Mouse (Mus musculus) C2C12 (cell line): ENCODE measurements around the gene Zfp946. TPM values are rescaled to one million over a fixed set of nuclear protein-coding genes. Genes with fewer than 3 reads are reported as not detected.
A peak's percentile ranks its signal among the peaks of the same experiment; 100 is the strongest.

Source experiments
- H3K27me3 ChIP-seq: one replicate; pipeline ENCODE4 v1.6.1; 2011; ENCODE audit not compliant: control insufficient read depth, insufficient read depth, insufficient read length
- H3K36me3 ChIP-seq: one replicate; pipeline ENCODE4 v1.6.1; 2011; ENCODE audit not compliant: control insufficient read depth, insufficient read depth
- H3K4me3 ChIP-seq: one replicate; pipeline ENCODE4 v1.5.1; 2011; ENCODE audit warnings: mild to moderate bottlenecking, control low read depth; ENCODE audit not compliant: poor library complexity, insufficient read depth, severe bottlenecking
- H3K79me2 ChIP-seq: one replicate; pipeline ENCODE4 v1.6.1; 2011; ENCODE audit not compliant: control insufficient read depth, insufficient read depth
- H3K79me3 ChIP-seq: one replicate; pipeline ENCODE4 v1.6.1; 2011; ENCODE audit warnings: low read depth, control low read depth
- H3ac ChIP-seq: one replicate; pipeline ENCODE3; 2011; ENCODE audit warnings: low read depth; ENCODE audit not compliant: control insufficient read depth, insufficient read length
- CEBPB ChIP-seq: IDR thresholded peaks from one replicate; pipeline ENCODE4 v1.6.1; 2011; ENCODE audit warnings: low read depth, mild to moderate bottlenecking, control low read depth, moderate library complexity
- CTCF ChIP-seq: IDR thresholded peaks from one replicate; pipeline ENCODE4 v1.5.1; 2011; ENCODE audit not compliant: control insufficient read depth, insufficient read depth, insufficient read length
- FOSL1 ChIP-seq: IDR thresholded peaks from one replicate; pipeline ENCODE4 v1.8.0; 2011; ENCODE audit warnings: mild to moderate bottlenecking, low read length; ENCODE audit not compliant: poor library complexity, insufficient read depth, severe bottlenecking
- MAX ChIP-seq: IDR thresholded peaks from one replicate; pipeline ENCODE4 v1.6.1; 2011; ENCODE audit warnings: mild to moderate bottlenecking, control low read depth
- MYOD1 ChIP-seq: IDR thresholded peaks from one replicate; pipeline ENCODE4 v1.6.1; 2011; ENCODE audit warnings: low read depth; ENCODE audit not compliant: control insufficient read depth, insufficient read length
- MYOG ChIP-seq: IDR thresholded peaks from one replicate; pipeline ENCODE4 v1.6.1; 2011; ENCODE audit not compliant: control insufficient read depth, insufficient read length; ENCODE audit errors: extremely low read depth
- USF1 ChIP-seq: IDR thresholded peaks from one replicate; pipeline ENCODE4 v1.6.1; 2011; ENCODE audit warnings: low read depth, mild to moderate bottlenecking, control low read depth, moderate library complexity
- long read RNA-seq, 2 experiments: library from polyadenylated mRNA; unstranded; transcript quantifications; one replicate each; pipeline ENCODE4 v2.0.0; 2019 to 2020
- polyA plus RNA-seq: library from polyadenylated mRNA; unstranded; fragments of >200 nt; fragmentation: generic; extraction: Trizol; gene quantifications from one replicate; pipeline ENCODE4 v1.2.1, GENCODE M21; 2012; ENCODE audit warnings: missing spikeins

Zfp946 gene
- 1.1 TPM for polyA plus RNA-seq
- long read RNA-seq, experiment 1, partial matches to known transcripts = 0 of 5 reads
- long read RNA-seq, experiment 1, other reads (novel, unspliced or antisense) = 1 of 5 reads
- long read RNA-seq, experiment 2, transcript Zfp946-202 (7 exons, 2,926 nt) = major isoform, 19 of 44 reads
- long read RNA-seq, experiment 2, partial matches to known transcripts = 2 of 44 reads
- long read RNA-seq, experiment 2, other reads (novel, unspliced or antisense) = 21 of 44 reads

- Histone ChIP-seq H3K36me3 (no peaks in the 10 kb centered on the region), H3K79me3 (no peaks in the 10 kb centered on the region), H3K79me2 (no peaks in the 10 kb centered on the region), H3K27me3 (no peaks in the 10 kb centered on the region), H3ac (peak within 1 kb of the TSS; percentile 67), H3K4me3 (peak within 1 kb of the TSS; percentile 49)
- TF ChIP-seq CTCF (no peak), USF1 (peak; percentile 93)
These were observed at the start of gene Zfp946 for GRCm38 (mm10) chr17:22423952-22424617. TSS of gene Zfp946 (plus strand) at chr17:22424222.

GRCm38 (mm10) chr17:22410756-22411155 lies 13.3 kb upstream of the Zfp946 start:
- TF ChIP-seq MYOD1 (no peak), CTCF (peak; percentile 3)
- Histone ChIP-seq H3ac (no peak overlapping the region), H3K4me3 (no peak overlapping the region)

DNA sequence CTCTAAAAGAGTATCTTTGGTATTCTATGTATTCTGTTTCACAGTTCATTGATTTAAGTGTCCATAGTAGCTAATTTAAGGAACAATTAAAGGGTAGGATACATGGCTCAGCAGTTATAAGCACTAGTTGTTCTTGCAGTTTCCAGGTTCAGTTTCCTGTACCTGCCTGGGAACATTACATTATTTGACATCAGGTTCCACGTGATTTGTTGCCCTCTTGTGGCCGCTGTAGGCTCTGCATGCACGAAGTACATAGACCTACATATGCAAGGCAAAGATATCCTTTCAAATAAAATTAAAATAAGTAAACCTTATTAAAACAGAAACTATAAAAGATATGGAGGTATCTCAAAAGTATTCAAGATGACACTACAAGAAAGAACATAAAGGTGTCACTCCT lies 6.5 kb upstream of the Zfp946 start:
- Histone ChIP-seq H3K36me3 (no peaks in the 10 kb centered on the region), H3K79me2 (no peaks in the 10 kb centered on the region), H3ac (no peak overlapping the region), H3K79me3 (no peaks in the 10 kb centered on the region), H3K27me3 (no peaks in the 10 kb centered on the region), H3K4me3 (no peak overlapping the region)
- no peak for TF ChIP-seq USF1
- TF ChIP-seq CEBPB = no peak
- TF ChIP-seq CTCF = peak; percentile 45
- TF ChIP-seq MYOD1 = no peak
- no peak for TF ChIP-seq MYOG
- no peak for TF ChIP-seq MAX

More at GRCm38 (mm10) chr17:22410756-22411155, 13.3 kb upstream of the Zfp946 start:
- Histone ChIP-seq H3K27me3 (no peaks in the 10 kb centered on the region), H3K36me3 (no peaks in the 10 kb centered on the region), H3K79me2 (no peaks in the 10 kb centered on the region), H3K79me3 (no peaks in the 10 kb centered on the region)

- H3K79me2 ChIP-seq = no peaks in the 10 kb centered on the region
- no peak overlapping the region for H3ac ChIP-seq
- peak overlapping the region; percentile 49 for H3K4me3 ChIP-seq
- H3K36me3 ChIP-seq = no peaks in the 10 kb centered on the region
- no peaks in the 10 kb centered on the region for H3K79me3 ChIP-seq
- no peaks in the 10 kb centered on the region for H3K27me3 ChIP-seq
- TF ChIP-seq MYOG = no peak
- TF ChIP-seq CEBPB = no peak
These were observed 773 bp downstream of the Zfp946 start for GRCm38 (mm10) chr17:22424636-22425354.

GRCm38 (mm10) chr17:22447684-22448083 lies 23.7 kb downstream of the Zfp946 start:
- TF ChIP-seq MYOD1 = no peak
- no peak for TF ChIP-seq CTCF
- no peak for TF ChIP-seq USF1
- TF ChIP-seq CEBPB = no peak
- no peak for TF ChIP-seq MAX
- no peak for TF ChIP-seq MYOG
- TF ChIP-seq FOSL1 = no peak
- no peaks in the 10 kb centered on the region for H3K36me3 ChIP-seq
- no peaks in the 10 kb centered on the region for H3K79me3 ChIP-seq
- H3K4me3 ChIP-seq = no peak overlapping the region
- no peaks in the 10 kb centered on the region for H3K27me3 ChIP-seq
- H3K79me2 ChIP-seq = no peaks in the 10 kb centered on the region
- H3ac ChIP-seq = no peak overlapping the region

DNA sequence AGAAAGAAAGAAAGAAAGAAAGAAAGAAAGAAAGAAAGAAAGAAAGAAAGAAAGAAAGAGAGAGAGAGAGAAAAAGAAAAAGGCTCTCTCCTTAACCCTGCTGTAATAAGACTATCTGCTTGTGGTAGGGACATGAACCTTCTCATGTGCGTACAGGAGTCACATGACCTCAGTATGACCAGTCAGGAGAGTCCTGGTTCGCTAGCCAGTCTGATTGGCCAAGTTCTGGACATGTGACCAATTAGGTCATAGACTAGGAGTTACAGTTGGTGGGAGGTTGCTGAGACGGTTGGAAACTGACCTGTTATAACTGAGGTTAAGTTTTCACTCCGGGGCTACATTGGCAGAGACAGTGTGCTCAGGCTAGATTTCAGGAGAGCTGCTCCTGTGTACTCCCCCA lies 73.1 kb downstream of the Zfp946 start:
- Histone ChIP-seq H3K79me3 (no peaks in the 10 kb centered on the region), H3K36me3 (no peaks in the 10 kb centered on the region), H3K4me3 (no peak overlapping the region), H3K79me2 (no peaks in the 10 kb centered on the region), H3ac (no peak overlapping the region), H3K27me3 (no peaks in the 10 kb centered on the region)
- TF ChIP-seq MAX = no peak
- TF ChIP-seq USF1 = no peak
- TF ChIP-seq FOSL1 = no peak
- no peak for TF ChIP-seq CTCF
- TF ChIP-seq MYOD1 = no peak
- TF ChIP-seq CEBPB = no peak
- no peak for TF ChIP-seq MYOG

Other genes with a start within 250 kb of the Zfp946 start
- 0.54 TPM for gene Zfp994, start 198.6 kb upstream of the Zfp946 start, polyA plus RNA-seq
- gene CT030661.1, start 109.4 kb upstream of the Zfp946 start, polyA plus RNA-seq = 1.8 TPM
- gene Zfp944, start 62.8 kb upstream of the Zfp946 start, polyA plus RNA-seq = 1.8 TPM
- gene Zfp758, start 62.8 kb upstream of the Zfp946 start, polyA plus RNA-seq = 0.78 TPM
- not detected for gene Vmn2r111, start 149.3 kb downstream of the Zfp946 start, polyA plus RNA-seq
- gene Vmn2r112, start 176.7 kb downstream of the Zfp946 start, polyA plus RNA-seq = not detected